Mouse (Mus musculus): ENCODE measurements around the gene Rad17. TPM values are rescaled to one million over a fixed set of nuclear protein-coding genes. Genes with fewer than 3 reads are reported as not detected.

Rad17 gene
- polyA plus RNA-seq, 1 experiment, result 11.9 TPM

GRCm38 (mm10) chr13:100605845-100606244, 45.0 kb downstream of the Rad17 start:
- H3K4me1 ChIP-seq (ENCODE audit: control insufficient read depth, insufficient read depth, low read length), result no peaks in the 10 kb centered on the region
- no peak overlapping the region for H3K27ac ChIP-seq (ENCODE audit: control insufficient read depth, insufficient read depth, low read depth, low read length, poor library complexity)
- WGBS, result 64% methylated on average over 1 of the region's 1 CpGs
- no peak overlapping the region for H3K4me3 ChIP-seq (replicated peaks; ENCODE audit: control insufficient read depth, low read depth, low read length)
- TF ChIP-seq POLR2A (IDR thresholded peaks at IDR 0.05; ENCODE audit: borderline replicate concordance, control insufficient read depth, low read depth, low read length) (no peak), CTCF (IDR thresholded peaks at IDR 0.05; ENCODE audit: control insufficient read depth, insufficient read depth, low read length) (no peak)

GRCm38 (mm10) chr13:100603738-100604095, 47.1 kb downstream of the Rad17 start:
- Histone ChIP-seq H3K4me3 (replicated peaks; ENCODE audit: control insufficient read depth, low read depth, low read length) (no peak overlapping the region), H3K27ac (ENCODE audit: control insufficient read depth, insufficient read depth, low read depth, low read length, poor library complexity) (no peak overlapping the region), H3K4me1 (ENCODE audit: control insufficient read depth, insufficient read depth, low read length) (no peaks in the 10 kb centered on the region)
- no peak for TF ChIP-seq CTCF (IDR thresholded peaks at IDR 0.05; ENCODE audit: control insufficient read depth, insufficient read depth, low read length)
- TF ChIP-seq POLR2A (IDR thresholded peaks at IDR 0.05; ENCODE audit: borderline replicate concordance, control insufficient read depth, low read depth, low read length), result no peak
- 86% methylated on average over 11 of the region's 11 CpGs for WGBS

- no peak overlapping the region for H3K4me3 ChIP-seq (replicated peaks; ENCODE audit: control insufficient read depth, low read depth, low read length)
Observed at GRCm38 (mm10) chr13:100603031-100603737, 47.7 kb downstream of the Rad17 start.

GRCm38 (mm10) chr13:100602239-100602902, 48.5 kb downstream of the Rad17 start:
- Histone ChIP-seq H3K4me1 (ENCODE audit: control insufficient read depth, insufficient read depth, low read length) (no peaks in the 10 kb centered on the region), H3K4me3 (replicated peaks; ENCODE audit: control insufficient read depth, low read depth, low read length) (no peak overlapping the region), H3K27ac (ENCODE audit: control insufficient read depth, insufficient read depth, low read depth, low read length, poor library complexity) (no peak overlapping the region)
- TF ChIP-seq POLR2A (IDR thresholded peaks at IDR 0.05; ENCODE audit: borderline replicate concordance, control insufficient read depth, low read depth, low read length) (no peak), CTCF (IDR thresholded peaks at IDR 0.05; ENCODE audit: control insufficient read depth, insufficient read depth, low read length) (no peak)
- WGBS, result 65% methylated on average over 5 of the region's 5 CpGs

More at GRCm38 (mm10) chr13:100603031-100603737, 47.7 kb downstream of the Rad17 start:
- H3K4me1 ChIP-seq (ENCODE audit: control insufficient read depth, insufficient read depth, low read length), result no peaks in the 10 kb centered on the region
- TF ChIP-seq CTCF (IDR thresholded peaks at IDR 0.05; ENCODE audit: control insufficient read depth, insufficient read depth, low read length) (no peak), POLR2A (IDR thresholded peaks at IDR 0.05; ENCODE audit: borderline replicate concordance, control insufficient read depth, low read depth, low read length) (no peak)
- 88% methylated on average over 10 of the region's 10 CpGs for WGBS
- no peak overlapping the region for H3K27ac ChIP-seq (ENCODE audit: control insufficient read depth, insufficient read depth, low read depth, low read length, poor library complexity)

GRCm38 (mm10) chr13:100601034-100601433, 49.8 kb downstream of the Rad17 start:
- no peak for TF ChIP-seq CTCF (IDR thresholded peaks at IDR 0.05; ENCODE audit: control insufficient read depth, insufficient read depth, low read length)
- TF ChIP-seq POLR2A (IDR thresholded peaks at IDR 0.05; ENCODE audit: borderline replicate concordance, control insufficient read depth, low read depth, low read length), result no peak
- H3K4me1 ChIP-seq (ENCODE audit: control insufficient read depth, insufficient read depth, low read length), result no peaks in the 10 kb centered on the region
- H3K27ac ChIP-seq (ENCODE audit: control insufficient read depth, insufficient read depth, low read depth, low read length, poor library complexity), result no peak overlapping the region
- 65% methylated on average over 8 of the region's 8 CpGs for WGBS
- H3K4me3 ChIP-seq (replicated peaks; ENCODE audit: control insufficient read depth, low read depth, low read length), result no peak overlapping the region

- no peak overlapping the region for H3K27ac ChIP-seq (ENCODE audit: control insufficient read depth, insufficient read depth, low read depth, low read length, poor library complexity)
- TF ChIP-seq CTCF (IDR thresholded peaks at IDR 0.05; ENCODE audit: control insufficient read depth, insufficient read depth, low read length) (no peak), POLR2A (IDR thresholded peaks at IDR 0.05; ENCODE audit: borderline replicate concordance, control insufficient read depth, low read depth, low read length) (no peak)
- no peaks in the 10 kb centered on the region for H3K4me1 ChIP-seq (ENCODE audit: control insufficient read depth, insufficient read depth, low read length)
- WGBS, result 78% methylated on average over 12 of the region's 12 CpGs
- no peak overlapping the region for H3K4me3 ChIP-seq (replicated peaks; ENCODE audit: control insufficient read depth, low read depth, low read length)
Observed at GRCm38 (mm10) chr13:100600317-100600716, 50.5 kb downstream of the Rad17 start.

- Histone ChIP-seq H3K27ac (ENCODE audit: control insufficient read depth, insufficient read depth, low read depth, low read length, poor library complexity) (no peak overlapping the region), H3K4me1 (ENCODE audit: control insufficient read depth, insufficient read depth, low read length) (no peaks in the 10 kb centered on the region), H3K4me3 (replicated peaks; ENCODE audit: control insufficient read depth, low read depth, low read length) (no peak overlapping the region)
- TF ChIP-seq POLR2A (IDR thresholded peaks at IDR 0.05; ENCODE audit: borderline replicate concordance, control insufficient read depth, low read depth, low read length) (no peak), CTCF (IDR thresholded peaks at IDR 0.05; ENCODE audit: control insufficient read depth, insufficient read depth, low read length) (no peak)
- WGBS, result 85% methylated on average over 9 of the region's 9 CpGs
Observed at GRCm38 (mm10) chr13:100597284-100597683, 53.6 kb downstream of the Rad17 start.

GRCm38 (mm10) chr13:100595552-100595885, 55.3 kb downstream of the Rad17 start:
- H3K27ac ChIP-seq (ENCODE audit: control insufficient read depth, insufficient read depth, low read depth, low read length, poor library complexity), result no peak overlapping the region
- H3K4me3 ChIP-seq (replicated peaks; ENCODE audit: control insufficient read depth, low read depth, low read length), result no peak overlapping the region
- no peak for TF ChIP-seq CTCF (IDR thresholded peaks at IDR 0.05; ENCODE audit: control insufficient read depth, insufficient read depth, low read length)
- no peaks in the 10 kb centered on the region for H3K4me1 ChIP-seq (ENCODE audit: control insufficient read depth, insufficient read depth, low read length)
- WGBS, result 78% methylated on average over 3 of the region's 3 CpGs

All from bone marrow, adult 2 months (tissue).